Mouse (Mus musculus) stomach, embryonic 15.5 days (tissue): ENCODE results near the gene Myom1. TPM values are rescaled to one million over a fixed set of nuclear protein-coding genes. Genes with fewer than 3 reads are reported as not detected.

Experiments
- ATAC-seq: fragments of 200-750 bp; cut with Nextera tagmentation; 2 replicates; pipeline ENCODE4 v1.8.0; 2017; ENCODE audit warnings: low read depth, moderate number of reproducible peaks, moderate TSS enrichment; ENCODE audit not compliant: insufficient read depth, low FRiP score
- H3K27ac ChIP-seq: fragments of 300-500 bp; sonication (generic); 2 replicates; pipeline ENCODE4 v1.5.1; 2015; ENCODE audit warnings: mild to moderate bottlenecking, inconsistent platforms
- H3K27me3 ChIP-seq: fragments of 300-500 bp; sonication (generic); replicated peaks from 2 replicates; pipeline ENCODE4 v1.6.1; 2015; ENCODE audit warnings: inconsistent platforms
- H3K36me3 ChIP-seq: fragments of 300-500 bp; sonication (generic); 2 replicates; pipeline ENCODE4 v1.6.1; 2015; ENCODE audit warnings: inconsistent platforms
- H3K4me1 ChIP-seq: fragments of 300-500 bp; sonication (generic); 2 replicates; pipeline ENCODE4 v1.6.1; 2015; ENCODE audit warnings: inconsistent platforms
- H3K4me2 ChIP-seq: fragments of 300-500 bp; sonication (generic); 2 replicates; pipeline ENCODE4 v1.6.1; 2015; ENCODE audit warnings: mild to moderate bottlenecking, inconsistent platforms
- H3K4me3 ChIP-seq: fragments of 300-500 bp; sonication (generic); replicated peaks from 2 replicates; pipeline ENCODE4 v1.5.1; 2015; ENCODE audit warnings: inconsistent platforms
- H3K9ac ChIP-seq: fragments of 300-500 bp; sonication (generic); 2 replicates; pipeline ENCODE4 v1.6.1; 2015; ENCODE audit warnings: inconsistent platforms
- H3K9me3 ChIP-seq: fragments of 300-500 bp; sonication (generic); 2 replicates; pipeline ENCODE4 v1.6.1; 2016; ENCODE audit warnings: inconsistent platforms
- WGBS: fragments of 180-500 bp; shearing (Covaris S2); methylation state at CpG from one replicate; pipeline ENCODE4 v1.1.7; 2015; 5-methylcytosine and 5-hydroxymethylcytosine counted together
- polyA plus RNA-seq: library from polyadenylated mRNA; unstranded; fragments of >200 nt; fragmentation: Nextera tagmentation; extraction: Ambion mirVana; gene quantifications from 2 replicates; pipeline ENCODE4 v1.2.1, GENCODE M21; 2015

Myom1 gene
- polyA plus RNA-seq, 1 experiment from 2014 or later = 12.7 TPM

DNA sequence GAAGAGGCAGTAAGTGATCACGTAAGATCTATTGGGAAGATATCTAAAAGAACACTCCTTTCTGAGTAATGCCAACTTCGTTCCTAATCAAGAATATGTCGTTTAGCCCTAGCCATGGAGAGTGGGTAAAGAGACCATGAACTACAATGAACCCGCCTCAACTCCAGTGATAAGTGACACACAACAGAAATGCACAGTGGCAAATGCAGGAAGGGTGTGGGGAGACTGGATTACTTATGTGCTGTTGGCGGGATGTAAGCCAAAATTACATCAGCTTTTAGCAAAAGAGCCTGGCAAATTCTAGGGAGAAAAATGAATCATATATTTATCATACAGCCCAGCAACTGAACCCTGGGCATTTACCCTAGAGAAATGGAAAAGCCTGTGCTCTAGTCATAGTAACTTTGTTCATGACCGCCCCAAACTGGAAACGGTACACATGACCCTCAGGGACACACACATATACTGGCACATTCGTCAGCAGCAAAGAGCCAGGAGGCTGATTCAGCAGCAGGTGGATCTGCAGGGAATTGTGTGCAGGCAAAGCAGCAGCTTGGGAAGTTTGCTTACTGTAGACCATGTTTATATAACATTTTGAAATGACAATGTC is 121.7 kb downstream of the Myom1 start:
- WGBS = 65% methylated on average over 8 of the region's 8 CpGs
- Histone ChIP-seq H3K4me3 (no peak overlapping the region), H3K9me3 (no peaks in the 10 kb centered on the region), H3K4me1 (peaks cover 11% of the 10 kb centered on the region; the same call in 1 of the 2 replicates), H3K27ac (no peak overlapping the region), H3K9ac (no peak overlapping the region), H3K27me3 (no peaks in the 10 kb centered on the region), H3K4me2 (no peak overlapping the region), H3K36me3 (no peaks in the 10 kb centered on the region)
- no peak for ATAC-seq

DNA sequence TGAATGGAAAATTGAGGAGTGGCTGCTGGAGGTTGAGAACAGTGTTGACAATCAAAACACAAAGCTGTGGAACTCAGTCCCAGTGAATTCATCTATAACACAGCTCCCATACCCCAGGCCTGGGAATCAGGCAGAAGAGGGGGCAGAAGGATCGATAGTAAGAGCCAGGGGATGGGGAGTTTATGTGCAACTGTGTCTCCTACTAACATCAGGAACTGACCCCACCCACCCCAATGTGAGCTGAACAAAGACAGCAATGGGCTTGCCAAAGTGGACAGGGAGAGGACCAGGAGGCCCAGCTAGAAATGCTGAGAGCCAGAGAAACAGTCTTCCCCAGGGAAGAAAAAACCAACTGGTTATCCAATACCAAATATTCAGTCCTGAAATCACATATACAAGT is 122.2 kb downstream of the Myom1 start:
- Histone ChIP-seq H3K9me3 (no peaks in the 10 kb centered on the region), H3K4me3 (no peak overlapping the region), H3K4me1 (peaks cover 11% of the 10 kb centered on the region; the same call in 1 of the 2 replicates), H3K4me2 (no peak overlapping the region), H3K36me3 (no peaks in the 10 kb centered on the region), H3K27ac (no peak overlapping the region), H3K9ac (no peak overlapping the region), H3K27me3 (no peaks in the 10 kb centered on the region)
- 78% methylated on average over 1 of the region's 1 CpGs for WGBS
- no peak for ATAC-seq

GRCm38 (mm10) chr17:71125519-71125918 is 123.1 kb downstream of the Myom1 start:
- no peak for ATAC-seq
- Histone ChIP-seq H3K9me3 (no peaks in the 10 kb centered on the region), H3K4me1 (peaks cover 18% of the 10 kb centered on the region), H3K36me3 (no peaks in the 10 kb centered on the region), H3K4me3 (no peak overlapping the region), H3K9ac (no peak overlapping the region), H3K27me3 (no peaks in the 10 kb centered on the region), H3K4me2 (no peak overlapping the region), H3K27ac (no peak overlapping the region)
- WGBS = 43% methylated on average over 12 of the region's 12 CpGs

GRCm38 (mm10) chr17:71126001-71126400 is 123.6 kb downstream of the Myom1 start:
- H3K4me2 ChIP-seq = no peak overlapping the region
- peaks cover 18% of the 10 kb centered on the region for H3K4me1 ChIP-seq
- H3K36me3 ChIP-seq = no peaks in the 10 kb centered on the region
- no peak for ATAC-seq
- H3K27me3 ChIP-seq = no peaks in the 10 kb centered on the region
- H3K9me3 ChIP-seq = no peaks in the 10 kb centered on the region
- H3K9ac ChIP-seq = no peak overlapping the region
- WGBS = 70% methylated on average over 12 of the region's 12 CpGs
- H3K4me3 ChIP-seq = no peak overlapping the region
- no peak overlapping the region for H3K27ac ChIP-seq

DNA sequence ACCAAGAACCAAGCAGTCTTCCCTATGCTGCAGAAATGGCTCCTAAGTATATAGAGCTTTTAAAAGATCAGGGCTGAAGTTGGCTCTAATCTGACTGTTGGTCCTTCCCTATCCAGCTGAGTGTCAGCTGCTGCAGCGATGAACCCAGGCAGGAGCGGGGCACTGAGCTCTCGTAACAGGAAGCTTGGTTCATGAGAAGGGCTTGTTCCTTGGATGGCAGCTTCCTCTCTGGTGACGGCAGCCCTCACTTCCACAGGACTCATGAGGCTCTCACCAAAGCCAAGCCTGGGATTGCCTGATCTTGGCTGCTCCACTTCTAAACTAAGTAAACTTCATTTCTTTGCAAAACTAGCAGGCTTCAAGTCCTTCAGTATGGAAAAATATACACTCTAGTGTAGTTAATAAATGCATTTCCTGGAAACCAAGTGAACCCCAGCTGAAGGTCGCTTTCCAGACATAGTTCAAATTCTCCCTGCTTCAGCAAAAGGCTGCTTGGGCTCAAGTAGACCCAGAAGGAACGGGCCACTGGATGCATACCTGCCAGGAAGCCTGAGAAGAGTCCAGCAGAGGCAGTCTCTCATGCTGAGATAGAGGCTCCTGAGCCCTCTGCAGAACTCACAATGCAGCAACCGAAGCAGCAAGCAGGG is 125.2 kb downstream of the Myom1 start:
- WGBS = 60% methylated on average over 7 of the region's 7 CpGs
- H3K27me3 ChIP-seq = no peaks in the 10 kb centered on the region
- no peaks in the 10 kb centered on the region for H3K9me3 ChIP-seq
- H3K9ac ChIP-seq = no peak overlapping the region
- H3K4me1 ChIP-seq = peaks cover 18% of the 10 kb centered on the region
- no peak overlapping the region for H3K4me2 ChIP-seq
- H3K27ac ChIP-seq = no peak overlapping the region
- no peak overlapping the region for H3K4me3 ChIP-seq
- H3K36me3 ChIP-seq = no peaks in the 10 kb centered on the region
- ATAC-seq = no peak

- Histone ChIP-seq H3K4me2 (no peak overlapping the region), H3K9ac (no peak overlapping the region), H3K4me3 (no peak overlapping the region), H3K4me1 (peaks cover 14% of the 10 kb centered on the region), H3K36me3 (no peaks in the 10 kb centered on the region), H3K9me3 (no peaks in the 10 kb centered on the region), H3K27ac (no peak overlapping the region), H3K27me3 (no peaks in the 10 kb centered on the region)
- WGBS = 46% methylated on average over 9 of the region's 9 CpGs
- peak; percentile 63; the same call in 1 of the 2 replicates for ATAC-seq
Measured at GRCm38 (mm10) chr17:71129489-71130261, 127.2 kb downstream of the Myom1 start.

DNA sequence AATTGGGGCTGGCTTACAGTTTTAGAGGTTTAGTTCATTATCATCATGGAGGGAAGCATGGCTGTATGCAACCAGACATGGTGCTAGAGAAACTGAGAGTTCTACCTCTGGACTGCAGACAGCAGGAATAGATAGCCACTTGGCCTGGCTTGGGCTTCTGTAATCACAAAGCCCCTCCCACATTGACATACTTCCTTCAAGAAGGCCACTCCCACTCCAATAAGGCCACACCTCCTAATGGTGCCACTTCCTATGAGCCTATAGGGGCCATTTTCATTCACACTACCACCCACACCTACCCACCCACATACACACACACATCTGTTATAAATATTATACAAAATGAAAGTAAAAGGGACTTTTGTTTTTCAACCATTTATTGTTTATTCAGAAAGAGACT is 129.8 kb downstream of the Myom1 start:
- no peak overlapping the region for H3K9ac ChIP-seq
- no peak for ATAC-seq
- peaks cover 13% of the 10 kb centered on the region for H3K4me1 ChIP-seq
- no peaks in the 10 kb centered on the region for H3K9me3 ChIP-seq
- no peak overlapping the region for H3K27ac ChIP-seq
- H3K4me3 ChIP-seq = no peak overlapping the region
- no peaks in the 10 kb centered on the region for H3K36me3 ChIP-seq
- no peak overlapping the region for H3K4me2 ChIP-seq
- H3K27me3 ChIP-seq = no peaks in the 10 kb centered on the region

- no peaks in the 10 kb centered on the region for H3K36me3 ChIP-seq
- no peaks in the 10 kb centered on the region for H3K9me3 ChIP-seq
- no peak overlapping the region for H3K27ac ChIP-seq
- no peak overlapping the region for H3K4me2 ChIP-seq
- peaks cover 7% of the 10 kb centered on the region for H3K4me1 ChIP-seq
- WGBS = 71% methylated on average over 11 of the region's 11 CpGs
- no peak overlapping the region for H3K9ac ChIP-seq
- no peak overlapping the region for H3K4me3 ChIP-seq
- no peaks in the 10 kb centered on the region for H3K27me3 ChIP-seq
- no peak for ATAC-seq
Measured at GRCm38 (mm10) chr17:71132856-71133439, 130.5 kb downstream of the Myom1 start.

DNA sequence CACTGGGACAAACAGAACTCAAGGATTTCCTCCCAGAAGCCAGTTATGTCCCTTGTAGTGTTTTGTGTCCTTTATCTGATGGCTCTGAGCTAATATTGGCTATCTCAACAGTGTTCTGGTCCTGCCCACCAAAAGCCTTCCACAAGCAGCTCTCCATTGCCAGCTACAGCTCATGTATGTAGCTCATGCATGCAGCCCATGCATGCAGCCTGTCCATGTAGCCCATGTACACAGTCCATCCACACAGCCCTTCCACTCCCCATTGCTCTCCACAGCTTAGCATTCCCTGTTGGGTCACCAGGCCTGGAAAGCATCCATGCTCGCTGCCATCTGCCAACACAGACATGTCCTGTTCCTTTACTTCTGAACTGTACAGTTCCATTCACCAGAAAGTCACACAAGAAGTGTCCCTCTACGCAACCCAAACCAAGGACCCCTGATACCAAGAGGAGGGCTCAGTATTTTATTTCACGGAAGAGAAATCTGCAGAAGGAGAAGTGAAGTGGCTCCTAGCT is 132.1 kb downstream of the Myom1 start:
- H3K4me2 ChIP-seq = no peak overlapping the region
- H3K27me3 ChIP-seq = no peaks in the 10 kb centered on the region
- no peak overlapping the region for H3K4me3 ChIP-seq
- 84% methylated on average over 3 of the region's 3 CpGs for WGBS
- no peaks in the 10 kb centered on the region for H3K9me3 ChIP-seq
- H3K4me1 ChIP-seq = peaks cover 7% of the 10 kb centered on the region; the same call in 1 of the 2 replicates
- no peak for ATAC-seq
- H3K27ac ChIP-seq = no peak overlapping the region
- no peak overlapping the region for H3K9ac ChIP-seq
- H3K36me3 ChIP-seq = no peaks in the 10 kb centered on the region

GRCm38 (mm10) chr17:71135108-71135507 is 132.7 kb downstream of the Myom1 start:
- Histone ChIP-seq H3K27me3 (no peaks in the 10 kb centered on the region), H3K4me2 (no peak overlapping the region), H3K4me3 (no peak overlapping the region), H3K4me1 (peaks cover 3% of the 10 kb centered on the region; the same call in 1 of the 2 replicates), H3K9ac (no peak overlapping the region), H3K36me3 (no peaks in the 10 kb centered on the region), H3K9me3 (no peaks in the 10 kb centered on the region), H3K27ac (no peak overlapping the region)
- ATAC-seq = no peak
- 38% methylated on average over 5 of the region's 5 CpGs for WGBS

DNA sequence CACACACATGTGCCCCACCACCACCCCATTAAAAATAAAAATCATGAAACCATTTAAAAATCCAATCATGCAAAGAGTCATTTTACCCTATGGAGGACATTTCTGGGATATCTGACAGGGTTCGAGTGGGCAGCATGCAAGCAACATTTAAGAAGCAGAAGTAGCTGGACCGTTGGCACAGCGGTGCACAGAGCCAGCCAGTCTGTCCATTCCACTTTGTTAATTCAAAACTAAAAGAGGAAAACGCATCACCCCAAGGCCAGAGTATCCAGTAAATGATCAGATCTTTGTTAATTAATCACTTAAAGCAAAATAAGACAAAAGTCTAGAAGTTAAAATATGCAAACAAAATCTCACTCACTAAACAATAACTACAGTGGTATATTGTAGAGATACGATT is 133.4 kb downstream of the Myom1 start:
- H3K9me3 ChIP-seq = no peaks in the 10 kb centered on the region
- H3K4me2 ChIP-seq = no peak overlapping the region
- H3K9ac ChIP-seq = no peak overlapping the region
- no peak overlapping the region for H3K27ac ChIP-seq
- H3K36me3 ChIP-seq = no peaks in the 10 kb centered on the region
- H3K27me3 ChIP-seq = no peaks in the 10 kb centered on the region
- no peaks in the 10 kb centered on the region for H3K4me1 ChIP-seq
- WGBS = 77% methylated on average over 5 of the region's 5 CpGs
- ATAC-seq = no peak
- no peak overlapping the region for H3K4me3 ChIP-seq
